Mouse (Mus musculus) kidney, adult 2 months (tissue): ENCODE measurements around the gene Fam25c.

Source experiments
- CTCF ChIP-seq: fragments of 200-500 bp; conservative IDR thresholded peaks from 2 replicates; pipeline ENCODE4 v1.5.1; 2011; ENCODE audit warnings: low read depth, mild to moderate bottlenecking, control low read depth, low read length, moderate library complexity, mixed read lengths; ENCODE audit not compliant: insufficient read depth, insufficient read length
- POLR2A ChIP-seq: fragments of 200-500 bp; IDR thresholded peaks from one replicate; pipeline ENCODE4 v1.6.1; 2011; ENCODE audit warnings: low read depth, low read length, control low read depth

- TF ChIP-seq CTCF = no peak
- no peak for TF ChIP-seq POLR2A
Observed at GRCm38 (mm10) chr14:34332476-34332875, 22.8 kb downstream of the Fam25c start.
